ENCODE assay signal across 27 mouse cellular contexts in genomic region chr4:136862411-136862810, GRCm38 (mm10). TPM values are rescaled to one million over a fixed set of nuclear protein-coding genes. Genes with fewer than 3 reads are reported as not detected.
DNase-seq lines count a peak whose midpoint lies in the region; ATAC-seq and TF ChIP-seq lines count a peak whose summit lies in the region.
"Had no signal": no experiment of that assay in that cellular context is flagged by ENCODE, and none has a peak within 500 bp of the region (broad histone marks: within the 10 kb centered on the region; RNA-seq: fewer than 3 reads in every experiment).

No protein-coding gene starts in this region.

- 76% methylated on average over 2 of the region's 2 CpGs for WGBS in hindbrain, embryonic 10.5 days
- WGBS in hindbrain, postnatal 0 days, result 75% methylated on average over 2 of the region's 2 CpGs
- 71% methylated on average over 2 of the region's 2 CpGs for WGBS in embryonic facial prominence, embryonic 10.5 days
- WGBS in hindbrain, embryonic 12.5 days, result 81% methylated on average over 2 of the region's 2 CpGs
- WGBS in midbrain, embryonic 14.5 days, result 79% methylated on average over 2 of the region's 2 CpGs

- no peaks in the 10 kb centered on the region for H3K36me3 ChIP-seq in hindbrain, embryonic 10.5 days
- no peaks in the 10 kb centered on the region for H3K36me3 ChIP-seq in hindbrain, postnatal 0 days (ENCODE audit: insufficient read depth, low read length)
- H3K36me3 ChIP-seq in embryonic facial prominence, embryonic 10.5 days (replicated peaks), result no peaks in the 10 kb centered on the region
- H3K36me3 ChIP-seq in hindbrain, embryonic 12.5 days, result no peaks in the 10 kb centered on the region
- no peaks in the 10 kb centered on the region for H3K36me3 ChIP-seq in midbrain, embryonic 14.5 days (ENCODE audit: control insufficient read depth, insufficient read depth, low read length)
- H3K36me3 ChIP-seq: heart, embryonic 12.5 days; hindbrain, embryonic 15.5 days; limb, embryonic 13.5 days; liver, embryonic 12.5 days had no signal

- H3K4me2 ChIP-seq in hindbrain, postnatal 0 days (ENCODE audit: low read depth, low read length), result no peak overlapping the region
- H3K4me2 ChIP-seq in hindbrain, embryonic 12.5 days (replicated peaks), result no peak overlapping the region
- no peak overlapping the region for H3K4me2 ChIP-seq in midbrain, embryonic 14.5 days (ENCODE audit: low read length)
- H3K4me2 ChIP-seq: heart, embryonic 12.5 days; hindbrain, embryonic 15.5 days; limb, embryonic 13.5 days had no signal

- no peak for ATAC-seq in hindbrain, postnatal 0 days
- no peak for ATAC-seq in hindbrain, embryonic 12.5 days (ENCODE audit: low FRiP score)
- no peak for ATAC-seq in midbrain, embryonic 14.5 days (ENCODE audit: low FRiP score, low TSS enrichment)
- no peak for ATAC-seq in megakaryocyte progenitor cell, adult 5-6 weeks (replicated peaks; ENCODE audit: poor library complexity)
- ATAC-seq: CD4-positive, CD25-positive, alpha-beta regulatory T cell, adult 4 months; liver, embryonic 12.5 days; Patski had no signal

- peaks cover 16% of the 10 kb centered on the region; the same call in 1 of the 2 replicates for H3K27me3 ChIP-seq in hindbrain, embryonic 10.5 days (ENCODE audit: insufficient read depth, poor library complexity, severe bottlenecking)
- no peaks in the 10 kb centered on the region for H3K27me3 ChIP-seq in hindbrain, postnatal 0 days (ENCODE audit: insufficient read depth, low read length)
- H3K27me3 ChIP-seq in embryonic facial prominence, embryonic 10.5 days (replicated peaks; ENCODE audit: low read depth, poor library complexity, severe bottlenecking), result peaks cover 28% of the 10 kb centered on the region
- H3K27me3 ChIP-seq in hindbrain, embryonic 12.5 days, result peaks cover 5% of the 10 kb centered on the region; the same call in 1 of the 2 replicates
- H3K27me3 ChIP-seq in midbrain, embryonic 14.5 days (ENCODE audit: control insufficient read depth, insufficient read depth, low read length), result no peaks in the 10 kb centered on the region
- H3K27me3 ChIP-seq: hindbrain, embryonic 15.5 days had no signal

- H3K9me3 ChIP-seq in hindbrain, embryonic 10.5 days, result no peaks in the 10 kb centered on the region
- no peaks in the 10 kb centered on the region for H3K9me3 ChIP-seq in hindbrain, postnatal 0 days (ENCODE audit: low read length)
- H3K9me3 ChIP-seq in embryonic facial prominence, embryonic 10.5 days, result no peaks in the 10 kb centered on the region
- H3K9me3 ChIP-seq in hindbrain, embryonic 12.5 days (replicated peaks), result no peaks in the 10 kb centered on the region
- H3K9me3 ChIP-seq in midbrain, embryonic 14.5 days (ENCODE audit: control insufficient read depth, low read length), result no peaks in the 10 kb centered on the region
- H3K9me3 ChIP-seq: heart, embryonic 12.5 days; hindbrain, embryonic 15.5 days; limb, embryonic 13.5 days; liver, embryonic 12.5 days had no signal

- H3K4me1 ChIP-seq in hindbrain, embryonic 10.5 days (replicated peaks), result peaks cover 79% of the 10 kb centered on the region
- H3K4me1 ChIP-seq in hindbrain, postnatal 0 days (ENCODE audit: insufficient read depth, low read length), result 0 out of 2 replicates have a peak, but pooled peaks cover 9% of the 10 kb centered on the region
- H3K4me1 ChIP-seq in embryonic facial prominence, embryonic 10.5 days, result peaks cover 63% of the 10 kb centered on the region
- peaks cover 51% of the 10 kb centered on the region for H3K4me1 ChIP-seq in hindbrain, embryonic 12.5 days
- H3K4me1 ChIP-seq in midbrain, embryonic 14.5 days (ENCODE audit: control insufficient read depth, insufficient read depth, low read length), result peaks cover 42% of the 10 kb centered on the region

- H3K27ac ChIP-seq in hindbrain, embryonic 10.5 days, result peak overlapping the region; percentile 92
- no peak overlapping the region for H3K27ac ChIP-seq in hindbrain, postnatal 0 days
- peak overlapping the region; percentile 84 for H3K27ac ChIP-seq in embryonic facial prominence, embryonic 10.5 days (replicated peaks)
- peak overlapping the region; percentile 74 for H3K27ac ChIP-seq in hindbrain, embryonic 12.5 days
- H3K27ac ChIP-seq in midbrain, embryonic 14.5 days (replicated peaks; ENCODE audit: low read depth, low read length), result peak overlapping the region; percentile 73
- H3K27ac ChIP-seq: hindbrain, embryonic 15.5 days; limb, embryonic 13.5 days; liver, embryonic 12.5 days had no signal

- TF ChIP-seq CTCF in hindbrain, postnatal 0 days (IDR thresholded peaks at IDR 0.05; ENCODE audit: low read depth), result no peak

- no peak overlapping the region for H3K9ac ChIP-seq in hindbrain, postnatal 0 days (replicated peaks; ENCODE audit: low read length)
- H3K9ac ChIP-seq in hindbrain, embryonic 12.5 days, result no peak overlapping the region
- H3K9ac ChIP-seq in midbrain, embryonic 14.5 days (replicated peaks; ENCODE audit: low read length), result no peak overlapping the region
- H3K9ac ChIP-seq: heart, embryonic 12.5 days; hindbrain, embryonic 15.5 days; liver, embryonic 12.5 days had no signal

- no peak for DNase-seq in hindbrain, embryonic 10.5 days (ENCODE audit: low spot score)
- DNase-seq in hindbrain, postnatal 0 days (ENCODE audit: low spot score), result no peak
- DNase-seq in embryonic facial prominence, embryonic 10.5 days (ENCODE audit: low spot score), result no peak
- DNase-seq in midbrain, embryonic 14.5 days, result no peak
- DNase-seq in spleen, postnatal 10 days (ENCODE audit: low spot score in 2 of 2), result no peak
- no peak for DNase-seq in frontal cortex, postnatal 36 days (ENCODE audit: low spot score in 2 of 2)
- DNase-seq: adrenal gland, postnatal 36 days; cerebellum, adult 9-10 months; gastrocnemius, postnatal 25 days; heart, adult 18-20 months; heart, postnatal 10 days; kidney, adult 9 months; kidney, postnatal 25 days; lung, adult 18-20 months; lung, postnatal 10 days; thymus, postnatal 25 days had no signal

- H3K4me3 ChIP-seq in hindbrain, embryonic 10.5 days, result no peak overlapping the region
- no peak overlapping the region for H3K4me3 ChIP-seq in hindbrain, postnatal 0 days (ENCODE audit: low read length)
- H3K4me3 ChIP-seq in embryonic facial prominence, embryonic 10.5 days, result no peak overlapping the region
- no peak overlapping the region for H3K4me3 ChIP-seq in hindbrain, embryonic 12.5 days
- no peak overlapping the region for H3K4me3 ChIP-seq in midbrain, embryonic 14.5 days (replicated peaks; ENCODE audit: low read depth, low read length)
- H3K4me3 ChIP-seq: heart, embryonic 12.5 days; hindbrain, embryonic 15.5 days; limb, embryonic 13.5 days; liver, embryonic 12.5 days had no signal

RNA-seq across cellular contexts. Expression of gene C1qb, which starts 23.6 kb away (rescaled TPM):
- 23.4 and 38.4 TPM in 2 replicates for polyA plus RNA-seq in hindbrain, embryonic 10.5 days (2016; fragmentation: Nextera tagmentation; extraction: Ambion mirVana)
- 65.5 and 72.0 TPM in 2 replicates for total RNA-seq in hindbrain, postnatal 0 days (2014; rRNA removed)
- 75.8 and 79.7 TPM in 2 replicates for polyA plus RNA-seq in hindbrain, postnatal 0 days (2015; fragmentation: Nextera tagmentation; extraction: Ambion mirVana)
- 17.0 and 20.1 TPM in 2 replicates for polyA plus RNA-seq in embryonic facial prominence, embryonic 10.5 days (2016; fragmentation: Nextera tagmentation; extraction: Ambion mirVana)
- polyA plus RNA-seq in hindbrain, embryonic 12.5 days (2016; fragmentation: Nextera tagmentation; extraction: Ambion mirVana), result 31.6 and 34.9 TPM in 2 replicates
- 19.1 and 40.0 TPM in 2 replicates for polyA plus RNA-seq in midbrain, embryonic 14.5 days (2014; fragmentation: Nextera tagmentation; extraction: Ambion mirVana)
- total RNA-seq in megakaryocyte progenitor cell, adult 5-6 weeks (2015), result 0.79 TPM in 1 of 2 replicates, not detected in the other
- total RNA-seq in megakaryocyte progenitor cell, adult 5-6 weeks (2017), result 0.08 TPM in 1 of 2 replicates, not detected in the other
- total RNA-seq: ES-E14; neutrophil, adult 5-6 weeks had no signal
- polyA plus RNA-seq: Patski had no signal

RNA-seq across cellular contexts. Expression of gene Ephb2, which starts 26.6 kb away (rescaled TPM):
- polyA plus RNA-seq in hindbrain, embryonic 10.5 days (2016; fragmentation: Nextera tagmentation; extraction: Ambion mirVana), result 13.4 and 21.5 TPM in 2 replicates
- 136 and 150 TPM in 2 replicates for total RNA-seq in hindbrain, postnatal 0 days (2014; rRNA removed)
- 12.6 and 13.0 TPM in 2 replicates for polyA plus RNA-seq in hindbrain, postnatal 0 days (2015; fragmentation: Nextera tagmentation; extraction: Ambion mirVana)
- 10.7 and 12.4 TPM in 2 replicates for polyA plus RNA-seq in embryonic facial prominence, embryonic 10.5 days (2016; fragmentation: Nextera tagmentation; extraction: Ambion mirVana)
- 25.4 and 30.8 TPM in 2 replicates for polyA plus RNA-seq in hindbrain, embryonic 12.5 days (2016; fragmentation: Nextera tagmentation; extraction: Ambion mirVana)
- 27.6 and 32.8 TPM in 2 replicates for polyA plus RNA-seq in midbrain, embryonic 14.5 days (2014; fragmentation: Nextera tagmentation; extraction: Ambion mirVana)
- total RNA-seq in megakaryocyte progenitor cell, adult 5-6 weeks (2015), result 0.44 and 1.2 TPM in 2 replicates
- 1.0 and 3.0 TPM in 2 replicates for total RNA-seq in megakaryocyte progenitor cell, adult 5-6 weeks (2017)
- total RNA-seq: neutrophil, adult 5-6 weeks had no signal
- polyA plus RNA-seq: CD4-positive, CD25-positive, alpha-beta regulatory T cell, adult 4 months had no signal

RNA-seq across cellular contexts. Expression of gene C1qc, which starts 30.5 kb away (rescaled TPM):
- 7.5 and 18.5 TPM in 2 replicates for polyA plus RNA-seq in hindbrain, embryonic 10.5 days (2016; fragmentation: Nextera tagmentation; extraction: Ambion mirVana)
- 71.8 and 90.1 TPM in 2 replicates for total RNA-seq in hindbrain, postnatal 0 days (2014; rRNA removed)
- polyA plus RNA-seq in hindbrain, postnatal 0 days (2015; fragmentation: Nextera tagmentation; extraction: Ambion mirVana), result 47.1 and 48.3 TPM in 2 replicates
- 5.6 and 7.2 TPM in 2 replicates for polyA plus RNA-seq in embryonic facial prominence, embryonic 10.5 days (2016; fragmentation: Nextera tagmentation; extraction: Ambion mirVana)
- polyA plus RNA-seq in hindbrain, embryonic 12.5 days (2016; fragmentation: Nextera tagmentation; extraction: Ambion mirVana), result 19.7 and 20.3 TPM in 2 replicates
- polyA plus RNA-seq in midbrain, embryonic 14.5 days (2014; fragmentation: Nextera tagmentation; extraction: Ambion mirVana), result 11.0 and 19.3 TPM in 2 replicates
- total RNA-seq in megakaryocyte progenitor cell, adult 5-6 weeks (2015), result 0.37 and 0.54 TPM in 2 replicates
- 2.2 TPM in 1 of 2 replicates, not detected in the other for total RNA-seq in megakaryocyte progenitor cell, adult 5-6 weeks (2017)
- total RNA-seq: common myeloid progenitor, adult 5-6 weeks; ES-E14; neutrophil, adult 5-6 weeks had no signal
- polyA plus RNA-seq: Patski had no signal

RNA-seq across cellular contexts. Expression of gene C1qa, which starts 36.2 kb away (rescaled TPM):
- 4.8 and 10.8 TPM in 2 replicates for polyA plus RNA-seq in hindbrain, embryonic 10.5 days (2016; fragmentation: Nextera tagmentation; extraction: Ambion mirVana)
- total RNA-seq in hindbrain, postnatal 0 days (2014; rRNA removed), result 49.6 and 55.4 TPM in 2 replicates
- polyA plus RNA-seq in hindbrain, postnatal 0 days (2015; fragmentation: Nextera tagmentation; extraction: Ambion mirVana), result 48.4 and 49.9 TPM in 2 replicates
- 4.6 and 8.1 TPM in 2 replicates for polyA plus RNA-seq in embryonic facial prominence, embryonic 10.5 days (2016; fragmentation: Nextera tagmentation; extraction: Ambion mirVana)
- polyA plus RNA-seq in hindbrain, embryonic 12.5 days (2016; fragmentation: Nextera tagmentation; extraction: Ambion mirVana), result 14.6 and 17.8 TPM in 2 replicates
- 12.7 and 23.0 TPM in 2 replicates for polyA plus RNA-seq in midbrain, embryonic 14.5 days (2014; fragmentation: Nextera tagmentation; extraction: Ambion mirVana)
- total RNA-seq in megakaryocyte progenitor cell, adult 5-6 weeks (2015), result 0.22 and 0.57 TPM in 2 replicates
- 1.2 TPM in 1 of 2 replicates, not detected in the other for total RNA-seq in megakaryocyte progenitor cell, adult 5-6 weeks (2017)
- total RNA-seq: ES-E14; neutrophil, adult 5-6 weeks had no signal
- polyA plus RNA-seq: Patski had no signal
